Mouse (Mus musculus) gonadal fat pad, adult 2 months (tissue): ENCODE results near the gene Pex19. TPM values are rescaled to one million over a fixed set of nuclear protein-coding genes. Genes with fewer than 3 reads are reported as not detected.
A peak's percentile ranks its signal among the peaks of the same experiment; 100 is the strongest.

Source experiments
- DNase-seq: peaks from one replicate; pipeline ENCODE4 v3.0.0-alpha.2; 2012; ENCODE audit warnings: low read depth
- polyA plus RNA-seq: library from polyadenylated mRNA; depleted of rRNA; stranded (reverse); fragments of >200 nt; gene quantifications from 2 replicates; pipeline ENCODE4 v1.2.3, GENCODE M21; 2012

Pex19 gene
- polyA plus RNA-seq, 1 experiment: 201 TPM

DNA sequence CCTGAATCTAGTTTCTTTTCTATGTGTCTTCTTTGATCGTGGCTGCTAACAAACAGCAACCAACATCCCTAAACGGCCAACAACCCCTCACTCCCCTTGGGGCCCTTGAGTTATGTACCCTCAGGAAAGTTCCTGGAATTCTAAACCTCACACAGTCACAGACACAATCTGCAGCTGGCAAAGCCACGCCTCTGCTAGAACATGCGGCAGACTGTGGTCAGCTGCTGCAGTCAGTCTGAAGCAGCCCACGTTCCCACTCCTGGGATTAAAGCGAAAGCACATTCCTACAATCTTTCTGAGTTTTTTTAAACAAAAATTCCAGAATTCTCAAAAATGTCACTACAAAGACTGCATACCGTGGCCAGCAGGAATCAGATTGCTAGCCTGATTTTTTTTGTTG lies 7.0 kb downstream of the Pex19 start:
- DNase-seq: no peak

GRCm38 (mm10) chr1:172134072-172134471 lies 7.5 kb downstream of the Pex19 start:
- no peak for DNase-seq

DNA sequence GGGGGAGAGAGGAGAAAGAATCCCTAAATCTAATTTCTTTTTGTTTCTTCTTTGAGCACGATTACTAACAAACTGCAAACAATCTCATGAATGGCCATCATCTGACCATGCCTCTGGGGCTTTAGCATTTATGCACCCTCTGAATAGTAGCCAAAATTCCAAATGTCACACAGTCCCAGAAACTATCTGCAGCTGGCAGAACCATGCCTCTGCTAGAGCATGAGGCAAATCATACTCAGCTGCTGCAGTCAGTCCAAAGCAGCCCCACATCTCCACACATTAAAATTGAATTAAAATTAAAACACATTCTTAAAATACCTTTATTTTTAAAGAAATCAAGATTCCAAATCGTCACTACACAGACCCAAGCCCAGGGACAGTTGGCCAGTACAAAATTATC lies 13.6 kb downstream of the Pex19 start:
- DNase-seq: no peak

DNA sequence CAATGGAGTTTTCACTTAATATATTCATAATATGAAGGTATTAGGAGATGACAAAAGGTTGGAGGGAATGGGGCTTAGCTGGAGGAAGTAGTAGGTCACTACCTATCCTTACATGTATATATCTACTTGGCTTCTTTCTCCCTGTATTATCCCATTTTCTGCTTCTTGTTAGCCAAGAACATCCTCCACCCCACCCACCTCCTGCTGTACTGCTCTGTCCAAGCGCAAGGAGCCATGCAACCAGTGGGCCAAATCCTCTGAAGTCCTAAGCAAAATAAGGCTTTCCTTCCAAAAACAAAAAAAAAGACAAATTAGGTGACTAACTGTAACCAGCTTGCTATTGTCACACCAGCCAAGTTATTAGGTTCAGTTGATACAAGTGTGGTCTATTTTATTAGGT lies 14.3 kb downstream of the Pex19 start:
- DNase-seq: no peak

- peak; percentile 65 for DNase-seq
These were observed 15.0 kb downstream of the Pex19 start for GRCm38 (mm10) chr1:172141529-172141928.

DNA sequence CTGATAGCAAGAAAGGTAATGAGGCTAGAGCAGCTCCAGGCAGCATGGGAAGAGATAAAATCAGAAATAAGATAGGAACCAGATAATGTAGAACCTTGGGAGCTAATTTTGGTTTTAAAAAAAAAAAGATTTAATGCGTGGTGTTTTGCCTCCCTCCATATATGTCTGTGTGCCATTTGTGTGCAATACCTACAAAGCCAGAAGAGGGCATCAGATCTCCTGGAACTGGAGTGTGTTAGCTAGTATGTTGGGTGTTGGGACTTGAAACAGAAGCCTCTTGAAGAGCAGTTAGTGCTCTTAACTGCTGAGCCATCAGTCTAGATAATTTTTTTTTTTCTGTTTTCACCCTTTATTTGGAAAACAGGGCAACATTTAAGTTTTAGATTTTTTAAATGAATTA lies 17.0 kb downstream of the Pex19 start:
- no peak for DNase-seq

DNA sequence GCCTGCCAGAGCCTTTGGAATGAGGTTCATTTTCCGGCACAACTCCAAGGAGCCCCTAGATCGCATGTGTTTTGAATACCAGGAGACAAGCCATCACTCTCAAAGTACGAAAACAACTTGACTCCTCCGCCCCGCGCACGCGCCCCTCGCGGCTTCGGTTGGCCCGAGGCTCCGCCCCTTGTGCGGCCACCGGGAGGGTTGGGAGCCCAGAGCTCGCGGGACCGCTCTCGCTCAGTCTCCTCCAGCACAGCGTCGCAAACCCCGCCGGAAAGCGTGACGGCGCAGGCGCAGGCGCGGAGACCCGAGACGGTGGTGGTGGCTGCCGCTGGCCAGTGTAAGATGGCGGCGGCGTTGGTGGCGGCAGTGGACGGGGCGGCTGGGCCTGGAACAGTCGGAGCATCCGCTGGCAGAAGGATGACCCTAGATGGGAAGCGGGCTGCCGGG lies 21.3 kb downstream of the Pex19 start, which contains the start of gene Dcaf8:
Dcaf8 (plus strand) TSS at position 250 of the 444 bp plus-strand sequence.
- DNase-seq: no peak

- no peak for DNase-seq
These were observed 21.9 kb downstream of the Pex19 start for GRCm38 (mm10) chr1:172148279-172148954.

DNA sequence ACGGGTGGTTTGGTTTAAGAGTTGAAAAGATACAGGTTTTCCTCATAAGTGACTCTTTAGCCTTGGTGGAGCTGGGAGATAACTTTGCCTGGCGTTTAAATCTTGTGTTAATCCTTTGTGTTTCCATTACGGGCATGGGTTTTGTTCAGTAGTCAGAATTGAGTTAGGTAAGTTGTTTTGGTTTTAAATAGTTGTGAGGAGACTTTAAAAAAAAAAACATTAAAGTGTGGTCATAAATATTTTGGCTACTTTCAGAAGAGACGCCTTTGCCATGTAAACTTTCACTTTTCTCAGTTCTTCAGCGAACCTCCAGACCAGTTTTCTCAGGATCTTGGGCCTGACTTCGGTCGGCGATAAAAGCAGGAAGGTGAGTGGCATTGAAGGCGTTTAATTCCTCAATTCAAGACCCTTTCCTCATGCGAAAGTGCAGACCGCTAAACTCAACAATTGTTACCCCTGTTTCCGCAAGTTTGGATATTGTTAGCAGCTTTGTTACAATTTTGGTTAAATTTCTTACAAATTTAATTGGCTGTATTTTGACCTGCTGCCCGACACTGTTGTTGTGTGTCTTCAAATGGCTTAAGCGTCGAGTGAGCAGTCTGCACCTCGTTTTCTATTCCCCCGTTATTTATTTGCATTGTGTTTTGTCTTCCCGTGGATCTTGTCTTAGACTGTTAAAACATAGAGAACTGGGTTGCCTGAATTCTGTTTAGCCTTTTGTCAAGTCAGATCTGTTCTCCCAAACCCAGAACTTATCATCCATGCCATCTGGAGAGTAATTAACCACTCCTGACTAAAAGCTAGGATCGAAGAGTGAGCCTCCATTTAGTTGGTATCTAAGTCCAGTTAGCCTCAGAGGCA lies 22.6 kb downstream of the Pex19 start:
- no peak for DNase-seq

DNA sequence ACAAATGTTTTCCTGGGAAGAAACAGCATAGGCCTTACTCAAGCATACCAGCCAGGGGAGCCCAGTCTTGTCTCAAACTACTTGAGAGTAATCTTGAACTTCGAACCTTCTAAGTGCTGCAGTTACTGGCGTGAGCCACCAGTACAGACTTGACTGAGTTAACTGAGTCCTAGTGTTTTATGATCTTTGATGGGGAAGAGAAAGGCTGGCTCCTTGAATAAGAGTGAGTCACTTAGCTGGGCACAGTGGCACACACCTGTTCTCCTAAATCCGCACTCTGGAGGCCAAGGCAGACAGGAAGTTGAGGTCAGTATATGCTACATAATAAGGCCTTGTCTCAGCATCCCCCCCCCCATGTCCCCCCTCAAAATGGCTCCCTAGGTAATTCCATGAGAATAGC lies 28.0 kb downstream of the Pex19 start:
- no peak for DNase-seq

DNA sequence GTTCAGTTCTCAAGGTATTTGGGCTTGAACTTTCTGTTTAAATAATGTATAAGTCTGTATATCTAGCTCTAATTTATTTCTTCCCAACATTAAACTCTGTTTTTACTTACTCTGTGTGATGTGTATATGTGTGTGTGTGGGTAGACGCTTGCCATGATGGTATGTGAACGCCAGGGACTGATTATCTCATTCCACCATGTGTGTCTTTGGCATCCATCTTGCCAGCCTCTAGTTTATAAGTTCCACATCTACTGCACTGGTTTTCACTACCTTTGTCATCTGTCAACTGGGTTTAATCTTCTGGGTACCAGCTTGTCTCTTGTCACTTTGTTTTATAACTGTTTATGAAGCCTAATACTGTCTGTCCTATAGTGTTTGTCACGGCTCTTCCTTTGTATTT lies 29.0 kb downstream of the Pex19 start:
- DNase-seq: no peak

GRCm38 (mm10) chr1:172159970-172160369 lies 33.4 kb downstream of the Pex19 start:
- no peak for DNase-seq

GRCm38 (mm10) chr1:172160508-172160907 lies 34.0 kb downstream of the Pex19 start:
- no peak for DNase-seq

DNA sequence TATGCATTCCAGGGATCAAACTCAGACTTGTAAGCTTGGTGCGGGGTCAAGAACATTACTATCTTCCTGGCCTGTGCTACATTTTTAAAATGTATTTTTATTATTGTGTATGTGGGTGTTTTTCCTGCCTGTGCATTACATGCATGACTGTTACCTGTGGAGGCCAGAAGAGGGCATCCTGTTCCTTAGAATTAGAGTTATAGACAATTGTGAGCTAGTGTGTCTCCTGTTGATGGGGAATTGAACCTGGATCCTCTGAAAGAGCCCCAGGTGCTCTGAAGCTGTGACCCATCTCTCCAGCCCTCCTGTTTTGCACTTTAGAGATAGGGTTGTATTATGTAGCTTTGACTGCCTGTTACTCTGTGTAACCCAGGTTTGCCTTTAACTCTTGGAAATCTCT lies 35.5 kb downstream of the Pex19 start:
- DNase-seq: no peak

GRCm38 (mm10) chr1:172162959-172163358 lies 36.4 kb downstream of the Pex19 start:
- DNase-seq: no peak

- no peak for DNase-seq
These were observed 41.4 kb downstream of the Pex19 start for GRCm38 (mm10) chr1:172167911-172168310.

- DNase-seq: no peak
These were observed 43.3 kb downstream of the Pex19 start for GRCm38 (mm10) chr1:172169809-172170208.

GRCm38 (mm10) chr1:172172381-172172780 lies 45.8 kb downstream of the Pex19 start:
- DNase-seq: no peak

- DNase-seq: no peak
These were observed 46.6 kb downstream of the Pex19 start for GRCm38 (mm10) chr1:172173181-172173580.

- no peak for DNase-seq
These were observed 51.2 kb downstream of the Pex19 start for GRCm38 (mm10) chr1:172177791-172178190.

- DNase-seq: no peak
These were observed 52.5 kb downstream of the Pex19 start for GRCm38 (mm10) chr1:172179102-172179501.

DNA sequence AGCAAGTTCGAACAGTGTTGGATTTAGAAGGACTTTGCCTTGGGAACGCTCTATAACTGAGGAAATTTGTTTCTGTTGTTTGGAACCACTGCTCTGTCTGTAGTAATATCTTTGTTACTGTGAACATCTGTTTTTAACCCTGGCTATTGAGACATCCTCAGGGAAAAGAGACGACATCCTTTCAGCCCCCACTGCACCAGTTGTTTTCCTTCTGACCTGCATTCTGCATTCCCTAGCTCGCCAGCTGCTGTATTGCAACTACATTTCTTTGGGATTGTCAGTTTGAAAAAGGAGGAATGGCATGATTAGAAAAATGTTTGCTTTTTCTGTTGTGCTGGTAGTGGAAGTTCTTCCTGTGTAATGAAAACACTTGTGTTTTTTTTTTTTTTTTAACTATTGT lies 54.3 kb downstream of the Pex19 start:
- no peak for DNase-seq

- no peak for DNase-seq
These were observed 55.2 kb downstream of the Pex19 start for GRCm38 (mm10) chr1:172181777-172182176.
